ENCODE assay signal across 12 mouse cellular contexts in genomic region chr1:162532330-162532729, GRCm38 (mm10).
"Had no signal": no experiment of that assay in that cellular context is flagged by ENCODE, and none has a peak within 500 bp of the region (broad histone marks: within the 10 kb centered on the region; RNA-seq: fewer than 3 reads in every experiment).

No protein-coding gene starts in this region.

- H3K9ac ChIP-seq: limb, embryonic 13.5 days; liver, embryonic 12.5 days; lung, embryonic 15.5 days; neural tube, embryonic 13.5 days had no signal

- H3K9me3 ChIP-seq: liver, embryonic 12.5 days; lung, embryonic 15.5 days had no signal

- H3K27me3 ChIP-seq: limb, embryonic 13.5 days; liver, embryonic 12.5 days; lung, embryonic 15.5 days; neural tube, embryonic 13.5 days had no signal

- H3K4me3 ChIP-seq: limb, embryonic 13.5 days; liver, embryonic 12.5 days; lung, embryonic 15.5 days; myocyte; neural tube, embryonic 13.5 days had no signal

- ATAC-seq: liver, embryonic 12.5 days had no signal

- DNase-seq: kidney, adult 18-20 months; kidney, postnatal 14 days; left cerebral cortex, postnatal 4 days; lung, postnatal 14 days; midbrain, embryonic 14.5 days; right cerebral cortex, adult 18-20 months had no signal

- H3K4me2 ChIP-seq: limb, embryonic 13.5 days; liver, embryonic 12.5 days; lung, embryonic 15.5 days; neural tube, embryonic 13.5 days had no signal

- H3K27ac ChIP-seq: limb, embryonic 13.5 days; liver, embryonic 12.5 days; lung, embryonic 15.5 days; neural tube, embryonic 13.5 days; stomach, postnatal 0 days had no signal

- H3K4me1 ChIP-seq: limb, embryonic 13.5 days; liver, embryonic 12.5 days; lung, embryonic 15.5 days; neural tube, embryonic 13.5 days had no signal
